Mouse (Mus musculus) heart, embryonic 13.5 days (tissue): ENCODE results near the gene Tmc7. TPM values are rescaled to one million over a fixed set of nuclear protein-coding genes. Genes with fewer than 3 reads are reported as not detected.

Source experiments
- polyA plus RNA-seq: library from polyadenylated mRNA; unstranded; fragments of >200 nt; fragmentation: Nextera tagmentation; extraction: Ambion mirVana; gene quantifications from 2 replicates; pipeline ENCODE4 v1.2.1, GENCODE M21; 2015

The Tmc7 gene
- polyA plus RNA-seq, 1 experiment from 2014 or later: 1.2 TPM

Other genes with a start within 250 kb of the Tmc7 start
- gene Syt17, start 136.5 kb downstream of the Tmc7 start, polyA plus RNA-seq: 0.82 and 1.7 TPM in 2 replicates
- gene Itpripl2, start 92.8 kb downstream of the Tmc7 start, polyA plus RNA-seq: 2.9 and 3.2 TPM in 2 replicates
- gene Coq7, start 51.4 kb downstream of the Tmc7 start, polyA plus RNA-seq: 145 and 178 TPM in 2 replicates
- 0.04 TPM in 1 of 2 replicates, not detected in the other for gene Tmc5, start 12.6 kb upstream of the Tmc7 start, polyA plus RNA-seq
- gene Gde1, start 121.0 kb upstream of the Tmc7 start, polyA plus RNA-seq: 76.1 and 79.0 TPM in 2 replicates
- gene Ccp110, start 127.8 kb upstream of the Tmc7 start, polyA plus RNA-seq: 6.4 and 6.8 TPM in 2 replicates
- gene Vps35l, start 155.5 kb upstream of the Tmc7 start, polyA plus RNA-seq: 46.3 and 49.5 TPM in 2 replicates